Mouse (Mus musculus) hindbrain, embryonic 12.5 days (tissue): Measurements from ENCODE around the gene Ywhae. TPM values are rescaled to one million over a fixed set of nuclear protein-coding genes. Genes with fewer than 3 reads are reported as not detected.

Experiments used
- ATAC-seq: fragments of 200-750 bp; cut with Nextera tagmentation; 2 replicates; pipeline ENCODE4 v1.8.0; 2017; ENCODE audit warnings: moderate TSS enrichment; ENCODE audit not compliant: low FRiP score
- H3K27ac ChIP-seq: fragments of 300-500 bp; sonication (generic); 2 replicates; pipeline ENCODE4 v1.5.1; 2016; ENCODE audit warnings: mild to moderate bottlenecking
- H3K27me3 ChIP-seq: fragments of 300-500 bp; sonication (generic); 2 replicates; pipeline ENCODE4 v1.6.1; 2016; ENCODE audit warnings: mild to moderate bottlenecking
- H3K36me3 ChIP-seq: fragments of 300-500 bp; sonication (generic); 2 replicates; pipeline ENCODE4 v1.6.1; 2016; ENCODE audit warnings: mild to moderate bottlenecking
- H3K4me1 ChIP-seq: fragments of 300-500 bp; sonication (generic); 2 replicates; pipeline ENCODE4 v1.6.1; 2016
- H3K4me2 ChIP-seq: fragments of 300-500 bp; sonication (generic); replicated peaks from 2 replicates; pipeline ENCODE4 v1.6.1; 2016; ENCODE audit warnings: mild to moderate bottlenecking
- H3K4me3 ChIP-seq: fragments of 300-500 bp; sonication (generic); 2 replicates; pipeline ENCODE4 v1.5.1; 2016; ENCODE audit warnings: mild to moderate bottlenecking
- H3K9ac ChIP-seq: fragments of 300-500 bp; sonication (generic); 2 replicates; pipeline ENCODE4 v1.6.1; 2016; ENCODE audit warnings: mild to moderate bottlenecking, moderate library complexity
- H3K9me3 ChIP-seq: fragments of 300-500 bp; sonication (generic); replicated peaks from 2 replicates; pipeline ENCODE4 v1.6.1; 2016; ENCODE audit warnings: mild to moderate bottlenecking
- WGBS: fragments of 180-500 bp; shearing (Covaris S2); methylation state at CpG from one replicate; pipeline ENCODE4 v1.1.7; 2016; 5-methylcytosine and 5-hydroxymethylcytosine counted together
- polyA plus RNA-seq: library from polyadenylated mRNA; unstranded; fragments of >200 nt; fragmentation: Nextera tagmentation; extraction: Ambion mirVana; gene quantifications from 2 replicates; pipeline ENCODE4 v1.2.1, GENCODE M21; 2016

Ywhae gene
- polyA plus RNA-seq, 1 experiment from 2014 or later: 1,318 TPM

- no peak overlapping the region for H3K4me2 ChIP-seq
- peaks cover 24% of the 10 kb centered on the region; the same call in 1 of the 2 replicates for H3K36me3 ChIP-seq
- H3K4me3 ChIP-seq: no peak overlapping the region
- H3K9me3 ChIP-seq: no peaks in the 10 kb centered on the region
- H3K9ac ChIP-seq: no peak overlapping the region
- 84% methylated on average over 3 of the region's 3 CpGs for WGBS
- H3K27me3 ChIP-seq: no peaks in the 10 kb centered on the region
- no peak overlapping the region for H3K27ac ChIP-seq
- ATAC-seq: no peak
- peaks cover 24% of the 10 kb centered on the region for H3K4me1 ChIP-seq
Observed at GRCm38 (mm10) chr11:75741615-75742014, 8.9 kb downstream of the Ywhae start.

- no peak for ATAC-seq
Observed at GRCm38 (mm10) chr11:75744761-75745160, 12.1 kb downstream of the Ywhae start.

GRCm38 (mm10) chr11:75750537-75750936 is 17.9 kb downstream of the Ywhae start:
- Histone ChIP-seq H3K9ac (no peak overlapping the region), H3K27me3 (no peaks in the 10 kb centered on the region), H3K4me3 (no peak overlapping the region), H3K27ac (no peak overlapping the region), H3K36me3 (no peaks in the 10 kb centered on the region; the same call in 1 of the 2 replicates), H3K4me1 (peaks cover 17% of the 10 kb centered on the region), H3K9me3 (no peaks in the 10 kb centered on the region), H3K4me2 (no peak overlapping the region)
- WGBS: 75% methylated on average over 1 of the region's 1 CpGs
- no peak for ATAC-seq

More at GRCm38 (mm10) chr11:75744761-75745160, 12.1 kb downstream of the Ywhae start:
- Histone ChIP-seq H3K4me1 (peaks cover 26% of the 10 kb centered on the region), H3K9me3 (no peaks in the 10 kb centered on the region), H3K36me3 (peaks cover 7% of the 10 kb centered on the region; the same call in 1 of the 2 replicates), H3K9ac (no peak overlapping the region), H3K27ac (no peak overlapping the region), H3K27me3 (no peaks in the 10 kb centered on the region), H3K4me3 (no peak overlapping the region), H3K4me2 (no peak overlapping the region)
- 100% methylated on average over 3 of the region's 3 CpGs for WGBS

- no peaks in the 10 kb centered on the region for H3K9me3 ChIP-seq
- H3K36me3 ChIP-seq: peaks cover 1% of the 10 kb centered on the region
- 88% methylated on average over 4 of the region's 4 CpGs for WGBS
- no peak for ATAC-seq
- no peaks in the 10 kb centered on the region for H3K27me3 ChIP-seq
- H3K9ac ChIP-seq: no peak overlapping the region
- H3K4me1 ChIP-seq: peaks cover 17% of the 10 kb centered on the region
- no peak overlapping the region for H3K4me2 ChIP-seq
- no peak overlapping the region for H3K27ac ChIP-seq
- H3K4me3 ChIP-seq: no peak overlapping the region
Observed at GRCm38 (mm10) chr11:75751082-75751481, 18.4 kb downstream of the Ywhae start.

GRCm38 (mm10) chr11:75756687-75757086 is 24.0 kb downstream of the Ywhae start:
- Histone ChIP-seq H3K27me3 (no peaks in the 10 kb centered on the region), H3K9ac (no peak overlapping the region), H3K4me1 (no peaks in the 10 kb centered on the region), H3K9me3 (no peaks in the 10 kb centered on the region), H3K36me3 (peaks cover 50% of the 10 kb centered on the region), H3K4me2 (no peak overlapping the region), H3K4me3 (no peak overlapping the region), H3K27ac (no peak overlapping the region)
- WGBS: 92% methylated on average over 8 of the region's 8 CpGs
- no peak for ATAC-seq

GRCm38 (mm10) chr11:75758553-75758952 is 25.9 kb downstream of the Ywhae start:
- Histone ChIP-seq H3K36me3 (peaks cover 61% of the 10 kb centered on the region), H3K4me2 (no peak overlapping the region), H3K27me3 (no peaks in the 10 kb centered on the region), H3K27ac (no peak overlapping the region), H3K9ac (no peak overlapping the region), H3K4me3 (no peak overlapping the region), H3K9me3 (no peaks in the 10 kb centered on the region), H3K4me1 (no peaks in the 10 kb centered on the region)
- no peak for ATAC-seq
- WGBS: 97% methylated on average over 1 of the region's 1 CpGs

- no peak for ATAC-seq
- no peak overlapping the region for H3K4me3 ChIP-seq
- 94% methylated on average over 5 of the region's 5 CpGs for WGBS
- H3K27me3 ChIP-seq: no peaks in the 10 kb centered on the region
- H3K9ac ChIP-seq: no peak overlapping the region
- H3K4me1 ChIP-seq: no peaks in the 10 kb centered on the region
- no peaks in the 10 kb centered on the region for H3K9me3 ChIP-seq
- no peak overlapping the region for H3K4me2 ChIP-seq
- H3K27ac ChIP-seq: no peak overlapping the region
- peaks cover 77% of the 10 kb centered on the region for H3K36me3 ChIP-seq
Observed at GRCm38 (mm10) chr11:75760785-75761184, 28.1 kb downstream of the Ywhae start.

GRCm38 (mm10) chr11:75762708-75763107 is 30.0 kb downstream of the Ywhae start:
- no peak for ATAC-seq
- Histone ChIP-seq H3K27me3 (no peaks in the 10 kb centered on the region), H3K9me3 (no peaks in the 10 kb centered on the region), H3K4me3 (no peak overlapping the region), H3K36me3 (peaks cover 80% of the 10 kb centered on the region), H3K4me2 (no peak overlapping the region), H3K4me1 (no peaks in the 10 kb centered on the region), H3K9ac (no peak overlapping the region), H3K27ac (no peak overlapping the region)
- 85% methylated on average over 2 of the region's 2 CpGs for WGBS

- no peak for ATAC-seq
- no peak overlapping the region for H3K27ac ChIP-seq
- no peak overlapping the region for H3K4me2 ChIP-seq
- H3K27me3 ChIP-seq: no peaks in the 10 kb centered on the region
- no peak overlapping the region for H3K4me3 ChIP-seq
- WGBS: 81% methylated on average over 4 of the region's 4 CpGs
- no peak overlapping the region for H3K9ac ChIP-seq
- peaks cover 65% of the 10 kb centered on the region for H3K36me3 ChIP-seq
- H3K9me3 ChIP-seq: no peaks in the 10 kb centered on the region
- H3K4me1 ChIP-seq: peaks cover 2% of the 10 kb centered on the region; the same call in 1 of the 2 replicates
Observed at GRCm38 (mm10) chr11:75764521-75765023, 31.9 kb downstream of the Ywhae start.

GRCm38 (mm10) chr11:75765161-75765560 is 32.5 kb downstream of the Ywhae start:
- no peaks in the 10 kb centered on the region for H3K9me3 ChIP-seq
- 83% methylated on average over 8 of the region's 8 CpGs for WGBS
- H3K27ac ChIP-seq: no peak overlapping the region

GRCm38 (mm10) chr11:75767014-75767413 is 34.3 kb downstream of the Ywhae start:
- H3K27me3 ChIP-seq: no peaks in the 10 kb centered on the region; the same call in 1 of the 2 replicates
- H3K27ac ChIP-seq: no peak overlapping the region
- 82% methylated on average over 2 of the region's 2 CpGs for WGBS
- peaks cover 3% of the 10 kb centered on the region; the same call in 1 of the 2 replicates for H3K4me1 ChIP-seq
- H3K9ac ChIP-seq: no peak overlapping the region
- no peak overlapping the region for H3K4me2 ChIP-seq
- H3K36me3 ChIP-seq: peaks cover 43% of the 10 kb centered on the region
- no peak overlapping the region for H3K4me3 ChIP-seq
- H3K9me3 ChIP-seq: no peaks in the 10 kb centered on the region
- ATAC-seq: no peak

More at GRCm38 (mm10) chr11:75765161-75765560, 32.5 kb downstream of the Ywhae start:
- no peaks in the 10 kb centered on the region for H3K27me3 ChIP-seq
- H3K36me3 ChIP-seq: peaks cover 59% of the 10 kb centered on the region
- peaks cover 3% of the 10 kb centered on the region; the same call in 1 of the 2 replicates for H3K4me1 ChIP-seq
- no peak overlapping the region for H3K4me2 ChIP-seq
- no peak overlapping the region for H3K9ac ChIP-seq
- H3K4me3 ChIP-seq: no peak overlapping the region
- ATAC-seq: no peak

GRCm38 (mm10) chr11:75768091-75768989 is 35.7 kb downstream of the Ywhae start:
- Histone ChIP-seq H3K4me3 (no peak overlapping the region), H3K9ac (no peak overlapping the region), H3K36me3 (peaks cover 35% of the 10 kb centered on the region), H3K4me2 (no peak overlapping the region), H3K27me3 (no peaks in the 10 kb centered on the region; the same call in 1 of the 2 replicates), H3K27ac (peak overlapping the region; percentile 8; the same call in 1 of the 2 replicates), H3K4me1 (peaks cover 3% of the 10 kb centered on the region; the same call in 1 of the 2 replicates), H3K9me3 (no peaks in the 10 kb centered on the region)
- ATAC-seq: no peak
- WGBS: 61% methylated on average over 6 of the region's 6 CpGs
